Mouse (Mus musculus) heart, adult 18-20 months (tissue): ENCODE results near the gene Foxj3. TPM values are rescaled to one million over a fixed set of nuclear protein-coding genes. Genes with fewer than 3 reads are reported as not detected.
A peak's percentile ranks its signal among the peaks of the same experiment; 100 is the strongest.
"Not testable (repeated sequence)": the region's sequence is repeated elsewhere in the genome, so short reads cannot be mapped to it uniquely, and the experiment has no call there.

ENCODE experiments used
- DNase-seq, 2 experiments: peaks; one replicate each; pipeline ENCODE4 v3.0.0; 2021 to 2022; ENCODE audit warnings: mixed read lengths in 1 of 2
- total RNA-seq, 2 experiments: library from RNA; stranded (reverse); gene quantifications; 2 replicates each; pipeline ENCODE4 v1.2.3; 2021

The Foxj3 gene
- total RNA-seq, 2 experiments from 2014 or later, result 29.2 to 30.1 TPM

GRCm38 (mm10) chr4:119572682-119573081 is 35.9 kb downstream of the Foxj3 start:
- no peak for DNase-seq

DNA sequence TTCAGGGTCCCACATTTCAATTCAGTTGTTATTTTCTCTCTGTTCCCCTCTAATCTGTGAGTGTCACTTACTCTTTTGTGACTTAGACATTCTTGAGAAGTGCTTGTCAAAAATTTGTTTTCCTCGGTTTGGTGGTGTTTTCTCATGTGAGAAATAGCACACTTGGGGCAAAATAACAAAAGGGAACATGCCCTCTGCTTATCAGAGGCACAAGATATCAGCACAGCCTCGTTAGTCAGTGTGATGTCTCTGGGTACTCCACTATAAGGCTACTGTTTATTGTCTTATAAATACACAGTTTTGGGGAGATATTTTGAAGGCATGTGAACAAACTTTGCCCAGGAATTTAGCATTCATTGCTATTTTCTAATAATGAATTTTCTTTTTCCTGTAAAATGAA is 37.7 kb downstream of the Foxj3 start:
- no peak for DNase-seq

- DNase-seq, result peak in 1 of 2 experiments; percentile 19
Observed at GRCm38 (mm10) chr4:119575459-119575858, 38.7 kb downstream of the Foxj3 start.

DNA sequence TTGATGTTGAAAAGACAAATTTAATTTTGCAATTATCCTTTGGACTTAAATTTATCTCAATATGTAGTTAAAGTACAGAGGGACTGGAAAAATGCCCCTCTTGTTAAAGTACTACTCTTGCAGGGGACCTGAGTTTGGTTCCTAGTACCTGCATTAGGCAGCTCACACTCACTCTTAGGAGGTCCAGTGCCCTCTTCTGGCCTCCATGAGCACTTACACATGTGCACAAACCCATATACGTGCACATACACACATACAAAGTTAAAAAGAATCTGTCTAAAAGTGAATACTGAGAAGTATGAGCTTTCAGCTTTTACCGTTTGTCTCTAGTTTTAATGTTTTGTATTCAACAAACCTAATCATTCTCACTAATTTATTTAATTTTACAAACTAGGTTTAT is 51.2 kb downstream of the Foxj3 start:
- no peak for DNase-seq

GRCm38 (mm10) chr4:119589423-119589822 is 52.6 kb downstream of the Foxj3 start:
- DNase-seq, result no peak

GRCm38 (mm10) chr4:119590027-119590426 is 53.2 kb downstream of the Foxj3 start:
- no peak for DNase-seq

GRCm38 (mm10) chr4:119592479-119592878 is 55.7 kb downstream of the Foxj3 start:
- no peak for DNase-seq

GRCm38 (mm10) chr4:119594331-119594730 is 57.5 kb downstream of the Foxj3 start:
- DNase-seq, result no peak

DNA sequence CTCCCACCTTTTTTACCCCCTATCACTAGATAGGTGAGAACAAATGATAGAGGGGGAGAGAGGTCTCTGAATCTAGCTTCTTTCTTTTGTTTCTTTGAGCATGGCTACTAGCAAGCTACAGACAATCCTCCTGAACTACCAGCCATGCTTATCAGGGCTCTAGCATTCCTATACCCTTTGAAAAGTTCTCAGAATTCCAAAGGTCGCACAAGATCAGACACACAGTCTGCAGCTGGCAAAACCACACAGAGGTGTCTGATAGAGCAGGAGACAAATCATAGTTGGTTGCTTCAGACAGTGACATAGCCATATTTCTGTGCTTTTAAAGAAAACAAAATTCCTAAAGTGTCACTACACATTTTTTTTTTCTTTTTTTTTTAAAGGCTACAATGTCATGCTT is 62.8 kb downstream of the Foxj3 start:
- no peak for DNase-seq

DNA sequence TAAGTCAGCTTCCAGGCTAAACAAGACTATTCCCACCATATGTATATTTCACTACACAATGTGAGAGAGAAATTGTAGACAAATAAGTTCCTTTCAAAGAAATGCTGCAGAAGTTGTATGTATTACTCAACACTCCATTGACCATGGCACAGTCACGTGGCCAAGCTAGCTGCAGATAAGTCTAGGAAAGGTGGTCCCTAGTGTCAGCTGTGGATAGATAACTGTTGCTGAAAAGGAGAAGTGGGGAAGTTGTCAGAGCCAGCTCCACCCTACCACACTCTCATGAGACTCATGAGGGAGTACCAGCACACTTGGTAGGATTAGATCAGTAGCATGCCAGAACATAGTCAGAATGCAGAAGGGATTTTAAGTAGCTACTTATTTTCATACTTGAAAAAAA is 72.7 kb downstream of the Foxj3 start:
- DNase-seq, result no peak

DNA sequence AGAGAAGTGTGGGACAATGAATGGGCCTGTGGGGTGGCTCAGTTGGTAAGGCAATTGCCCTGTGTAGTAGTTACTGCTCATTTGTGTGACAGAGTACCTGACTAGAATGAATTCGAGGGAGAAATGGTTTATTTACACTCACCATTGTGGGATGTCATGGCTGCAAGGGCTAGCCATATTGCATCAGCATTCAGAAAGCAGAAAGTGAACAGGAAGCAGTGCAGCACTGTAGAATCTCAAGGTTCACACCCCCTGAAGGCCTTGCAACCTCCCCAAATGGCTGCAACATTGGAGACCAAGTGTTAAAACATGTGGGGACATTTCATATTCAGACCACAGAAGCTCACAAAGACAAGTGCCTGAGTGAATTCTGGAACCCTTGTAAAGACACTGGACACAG is 77.3 kb downstream of the Foxj3 start:
- DNase-seq, result no peak

DNA sequence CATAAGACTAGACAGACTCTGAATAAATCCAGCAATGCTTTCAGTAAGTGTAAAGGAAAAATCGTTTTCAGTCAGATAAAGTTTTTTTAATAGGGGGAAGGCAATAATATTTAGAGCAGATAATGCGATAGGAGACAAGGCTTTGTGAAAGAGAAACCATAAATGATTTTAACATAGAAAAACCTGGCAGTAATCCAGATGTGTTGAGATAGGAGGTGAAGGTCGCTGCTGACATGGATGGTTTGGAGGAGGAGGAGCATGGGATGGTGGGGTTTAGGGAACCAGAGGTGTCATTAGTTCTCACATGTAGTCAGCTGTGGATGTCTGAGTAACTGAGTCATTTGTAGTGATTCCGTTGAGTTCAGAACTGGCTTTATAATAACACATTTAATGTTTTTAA is 77.9 kb downstream of the Foxj3 start:
- DNase-seq, result no peak

DNA sequence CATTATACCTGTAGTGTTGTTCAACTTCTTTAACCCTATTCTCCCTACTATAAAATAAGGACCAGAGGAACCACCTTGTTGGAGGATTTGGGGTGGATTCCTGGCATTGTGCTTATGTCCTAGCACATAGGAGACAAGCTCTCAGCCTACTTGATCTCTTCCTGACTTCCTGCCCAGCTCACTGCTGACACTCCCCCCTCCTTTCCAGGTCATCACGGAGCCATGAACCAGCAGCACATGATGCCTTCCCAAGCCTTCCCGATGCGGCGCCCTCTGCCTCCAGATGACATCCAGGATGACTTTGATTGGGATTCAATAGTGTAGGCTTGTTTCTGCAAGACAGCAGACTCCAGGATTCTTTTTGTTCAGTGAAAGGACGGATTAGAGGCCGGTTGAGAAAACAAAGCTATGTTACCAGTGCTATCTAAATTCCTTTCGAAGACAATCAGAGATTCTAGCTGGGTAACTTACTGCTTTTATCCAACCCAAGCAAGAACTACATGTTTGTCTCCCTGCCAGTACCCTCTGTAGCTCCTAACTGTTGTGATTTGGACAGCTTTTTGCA is 89.4 kb downstream of the Foxj3 start:
- DNase-seq, result no peak

GRCm38 (mm10) chr4:119626876-119627275 is 90.1 kb downstream of the Foxj3 start:
- DNase-seq, result no peak

DNA sequence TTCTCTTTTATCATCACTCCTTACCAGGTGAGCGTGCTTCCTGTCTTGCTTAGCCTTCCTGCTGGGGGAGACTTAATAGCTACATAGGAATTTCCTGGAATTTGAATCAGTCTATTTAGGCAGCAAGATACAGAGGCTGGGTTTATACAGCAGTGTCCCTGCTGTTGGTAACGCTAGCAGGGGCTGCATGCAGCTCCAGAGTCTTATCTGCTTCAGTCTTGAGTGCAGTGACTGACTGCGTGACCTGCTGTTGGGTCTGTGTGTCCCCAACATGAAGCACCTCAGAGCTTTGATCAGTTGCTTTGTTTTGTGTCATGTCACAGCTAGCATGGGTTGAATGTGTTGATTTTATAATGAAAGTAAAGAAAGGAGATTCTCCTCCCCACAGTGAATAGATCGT is 90.5 kb downstream of the Foxj3 start:
- DNase-seq, result no peak

DNA sequence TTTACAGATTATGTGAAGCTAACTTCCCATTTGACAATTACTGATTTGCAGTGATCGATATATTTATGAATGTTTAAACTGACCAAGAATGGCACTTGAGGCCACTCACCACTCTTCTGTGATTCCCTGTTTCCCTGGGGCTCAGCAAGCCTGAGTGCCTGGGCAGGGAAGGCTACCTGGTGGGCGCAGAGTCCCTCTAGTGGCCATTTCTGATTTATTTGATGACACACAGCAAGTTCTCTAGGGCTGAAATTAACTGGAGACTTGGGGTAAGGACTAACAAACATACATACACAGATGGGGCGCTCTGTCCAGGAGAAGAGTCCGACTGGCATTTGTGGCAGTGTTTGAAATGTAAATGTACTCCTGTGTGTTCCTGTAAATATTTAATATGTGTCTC is 91.6 kb downstream of the Foxj3 start:
- DNase-seq, result not testable (repeated sequence)

GRCm38 (mm10) chr4:119631115-119631919 is 94.5 kb downstream of the Foxj3 start:
- peak; percentile 39 to 64 for DNase-seq

DNA sequence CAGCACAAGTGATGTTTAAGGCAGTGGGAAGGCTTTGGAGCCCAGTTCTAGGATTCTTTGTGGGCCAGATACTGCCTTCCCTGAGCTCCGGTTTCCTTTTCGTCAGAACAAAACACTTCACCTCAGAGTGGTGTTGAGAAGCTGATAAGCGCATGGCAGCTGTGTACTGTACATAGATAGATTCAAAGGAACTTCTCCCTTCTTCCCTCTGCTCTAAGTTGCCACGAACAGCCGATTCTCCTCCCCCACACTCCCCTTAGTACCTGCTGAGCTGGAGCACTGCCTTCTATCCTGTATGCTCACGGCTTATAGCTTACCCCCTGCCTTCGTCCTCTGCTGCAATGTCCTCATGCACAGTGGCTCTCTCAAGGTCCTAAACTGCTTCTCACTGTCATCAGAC is 95.9 kb downstream of the Foxj3 start:
- DNase-seq, result no peak

- DNase-seq, result no peak
Observed at GRCm38 (mm10) chr4:119633342-119633741, 96.5 kb downstream of the Foxj3 start.

DNA sequence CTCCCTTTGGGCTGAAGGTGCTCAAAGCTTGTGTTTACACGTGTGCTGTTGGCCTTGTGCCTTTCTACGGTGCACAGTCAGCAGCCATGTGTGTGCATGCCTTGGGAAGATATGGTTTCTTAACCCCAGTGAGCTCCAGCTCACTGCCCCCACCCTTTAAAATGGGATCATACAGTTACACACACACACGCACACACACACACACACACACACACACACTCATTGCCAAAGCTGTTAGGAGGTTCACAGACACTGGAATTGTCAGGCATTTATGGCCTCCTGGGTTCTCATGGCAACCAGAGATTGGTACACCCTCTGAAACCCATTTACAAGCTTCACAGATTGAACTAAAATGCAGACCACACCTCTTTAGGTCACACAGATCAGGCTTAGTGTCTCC is 97.1 kb downstream of the Foxj3 start:
- no peak for DNase-seq

DNA sequence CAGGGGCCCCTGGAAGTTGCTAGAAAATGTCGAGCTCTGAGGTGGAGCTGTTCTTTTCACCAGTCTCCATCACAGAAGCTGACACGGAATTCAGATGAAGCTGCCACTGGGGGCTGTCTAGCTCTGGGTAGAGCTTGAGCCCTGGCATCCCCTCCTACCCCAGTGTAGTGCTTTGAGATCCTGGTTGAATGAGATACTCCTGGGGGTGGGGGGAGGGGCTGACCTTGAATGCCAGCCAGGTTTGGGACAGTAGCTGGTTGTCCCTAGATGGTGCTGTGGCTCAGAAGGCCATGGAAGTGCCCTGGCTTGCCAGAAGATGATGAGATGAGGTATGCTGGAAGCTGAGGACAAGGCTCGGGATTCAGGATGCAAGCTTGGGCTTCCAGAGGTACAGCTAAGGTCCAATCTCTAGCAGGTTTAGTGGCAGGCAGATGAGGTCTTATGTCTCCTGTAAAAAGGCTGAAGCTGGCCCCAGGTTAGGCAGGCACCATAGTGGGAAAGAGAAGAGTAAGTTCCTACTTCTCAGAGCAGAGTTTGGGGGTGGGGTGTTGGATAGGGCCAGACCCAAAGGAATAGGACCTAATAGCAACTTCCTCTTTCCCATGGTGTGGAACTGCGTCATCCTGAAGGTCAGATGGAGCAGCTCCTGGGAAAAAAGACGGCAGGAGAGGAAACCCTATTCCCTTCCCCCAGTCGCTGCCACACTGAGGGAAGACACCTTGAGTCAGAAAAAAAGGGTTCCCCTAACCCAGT is 98.3 kb downstream of the Foxj3 start:
- DNase-seq, result peak in 1 of 2 experiments; percentile 16

DNA sequence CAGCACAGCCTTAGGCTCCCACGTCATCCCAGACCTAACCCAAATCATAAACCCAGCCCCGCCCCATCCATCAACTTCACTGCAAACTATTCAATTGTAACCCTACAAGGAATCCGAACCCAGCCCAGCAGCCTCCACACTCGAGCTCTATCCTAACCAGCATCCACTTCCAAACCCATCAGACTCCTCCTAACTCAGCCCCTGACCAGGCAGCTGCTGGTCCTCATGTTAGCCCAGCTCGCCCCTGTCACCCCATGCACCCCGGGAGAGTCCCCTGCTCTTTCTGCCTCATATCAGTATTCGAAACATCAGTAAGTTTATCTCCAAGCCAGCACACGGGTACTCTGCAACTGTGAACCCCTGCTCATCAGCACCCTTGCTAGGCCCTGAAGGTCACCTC is 98.9 kb downstream of the Foxj3 start:
- DNase-seq, result no peak

GRCm38 (mm10) chr4:119636731-119637130 is 99.9 kb downstream of the Foxj3 start:
- DNase-seq, result no peak
